In genomic region chr1:186631457-186631856, GRCm38 (mm10) we compare ENCODE assay signal across 25 mouse cellular contexts.
DNase-seq lines count a peak whose midpoint lies in the region; ATAC-seq and TF ChIP-seq lines count a peak whose summit lies in the region.
"Had no signal": no experiment of that assay in that cellular context is flagged by ENCODE, and none has a peak within 500 bp of the region (broad histone marks: within the 10 kb centered on the region; RNA-seq: fewer than 3 reads in every experiment).

No protein-coding gene starts in this region.

- TF ChIP-seq CTCF in gastrocnemius, adult 2 months (IDR thresholded peaks at IDR 0.05) = no peak

- H3K4me3 ChIP-seq in gastrocnemius, adult 2 months = no peak overlapping the region
- no peak overlapping the region for H3K4me3 ChIP-seq in heart, embryonic 13.5 days
- no peak overlapping the region for H3K4me3 ChIP-seq in kidney, embryonic 15.5 days (replicated peaks)
- no peak overlapping the region for H3K4me3 ChIP-seq in limb, embryonic 13.5 days
- H3K4me3 ChIP-seq: embryonic facial prominence, embryonic 15.5 days; erythroblast, embryonic 14.5 days; forebrain, embryonic 10.5 days; heart, adult 2 months; hindbrain, embryonic 13.5 days had no signal

- H3K4me2 ChIP-seq in heart, embryonic 13.5 days = no peak overlapping the region
- H3K4me2 ChIP-seq in kidney, embryonic 15.5 days = no peak overlapping the region
- H3K4me2 ChIP-seq in limb, embryonic 13.5 days (replicated peaks) = 0 out of 2 replicates have a peak overlapping the region, but pooled peaks have one; percentile 5
- H3K4me2 ChIP-seq: embryonic facial prominence, embryonic 15.5 days; hindbrain, embryonic 13.5 days had no signal

- H3K27ac ChIP-seq in gastrocnemius, adult 2 months = peak overlapping the region; percentile 59
- peak overlapping the region; percentile 51 for H3K27ac ChIP-seq in heart, embryonic 13.5 days (replicated peaks)
- H3K27ac ChIP-seq in kidney, embryonic 15.5 days = no peak overlapping the region
- H3K27ac ChIP-seq in limb, embryonic 13.5 days = peak overlapping the region; percentile 29; the same call in 1 of the 2 replicates
- H3K27ac ChIP-seq: embryonic facial prominence, embryonic 15.5 days; forebrain, embryonic 10.5 days; heart, adult 2 months; hindbrain, embryonic 13.5 days; hindbrain, postnatal 0 days had no signal

- DNase-seq in gastrocnemius, adult 2 months = no peak
- DNase-seq in gastrocnemius, adult 18-20 months (ENCODE audit: low spot score) = no peak
- DNase-seq in heart, postnatal 25 days (ENCODE audit: low spot score) = no peak
- DNase-seq in kidney, postnatal 36 days = no peak
- DNase-seq in spleen, adult 18-20 months = no peak
- DNase-seq: adrenal gland, postnatal 14 days; cerebellum, adult 11-12 months; cerebellum, adult 9-10 months; cerebellum, postnatal 25 days; gastrocnemius, postnatal 36 days; heart, adult 2 months; kidney, adult 11 months; kidney, adult 9 months had no signal

- no peaks in the 10 kb centered on the region for H3K27me3 ChIP-seq in heart, embryonic 13.5 days (replicated peaks)
- no peaks in the 10 kb centered on the region for H3K27me3 ChIP-seq in kidney, embryonic 15.5 days
- H3K27me3 ChIP-seq in limb, embryonic 13.5 days = no peaks in the 10 kb centered on the region
- H3K27me3 ChIP-seq: CH12.LX; embryonic facial prominence, embryonic 15.5 days; hindbrain, embryonic 13.5 days; Patski had no signal

- H3K4me1 ChIP-seq in heart, embryonic 13.5 days = peaks cover 23% of the 10 kb centered on the region
- peaks cover 3% of the 10 kb centered on the region; the same call in 1 of the 2 replicates for H3K4me1 ChIP-seq in kidney, embryonic 15.5 days
- peaks cover 22% of the 10 kb centered on the region for H3K4me1 ChIP-seq in limb, embryonic 13.5 days

- peaks cover 58% of the 10 kb centered on the region for H3K36me3 ChIP-seq in heart, embryonic 13.5 days
- H3K36me3 ChIP-seq in kidney, embryonic 15.5 days = 0 out of 2 replicates have a peak, but pooled peaks cover 2% of the 10 kb centered on the region
- H3K36me3 ChIP-seq in limb, embryonic 13.5 days = peaks cover 46% of the 10 kb centered on the region
- H3K36me3 ChIP-seq: forebrain, embryonic 10.5 days; hindbrain, embryonic 13.5 days had no signal

- H3K9ac ChIP-seq in heart, embryonic 13.5 days = no peak overlapping the region
- H3K9ac ChIP-seq in kidney, embryonic 15.5 days = no peak overlapping the region
- H3K9ac ChIP-seq in limb, embryonic 13.5 days = no peak overlapping the region
- H3K9ac ChIP-seq: embryonic facial prominence, embryonic 15.5 days; hindbrain, embryonic 13.5 days had no signal

- no peaks in the 10 kb centered on the region for H3K9me3 ChIP-seq in heart, embryonic 13.5 days
- H3K9me3 ChIP-seq in kidney, embryonic 15.5 days (replicated peaks) = no peaks in the 10 kb centered on the region
- no peaks in the 10 kb centered on the region for H3K9me3 ChIP-seq in limb, embryonic 13.5 days
- H3K9me3 ChIP-seq: embryonic facial prominence, embryonic 15.5 days; forebrain, embryonic 10.5 days; hindbrain, embryonic 13.5 days had no signal

- intact Hi-C loops in gastrocnemius, adult 2 months (cut with DNase I) = no loop called here
- intact Hi-C loops in heart, postnatal 25 days (cut with DNase I) = no loop called here

- 64% methylated on average over 6 of the region's 6 CpGs for WGBS in heart, embryonic 13.5 days
- WGBS in kidney, embryonic 15.5 days = 57% methylated on average over 6 of the region's 6 CpGs
- 64% methylated on average over 6 of the region's 6 CpGs for WGBS in limb, embryonic 13.5 days

- ATAC-seq in heart, embryonic 13.5 days (ENCODE audit: extremely low read depth, insufficient number of reproducible peaks, low FRiP score, low TSS enrichment) = no peak
- 0 out of 2 replicates have a peak, but pooled peaks have one; percentile 40 for ATAC-seq in kidney, embryonic 15.5 days (replicated peaks; ENCODE audit: low FRiP score)
- ATAC-seq in limb, embryonic 13.5 days (ENCODE audit: low FRiP score, low read depth) = 0 out of 2 replicates have a peak, but pooled peaks have one; percentile 36
- ATAC-seq: activated CD4-positive, CD25-positive, alpha-beta regulatory T cell, adult 4 months; forebrain, embryonic 16.5 days; hindbrain, postnatal 0 days; Patski had no signal
